Mouse (Mus musculus) erythroblast, adult 5-6 weeks (primary cell): ENCODE data around the gene Wdr46. TPM values are rescaled to one million over a fixed set of nuclear protein-coding genes. Genes with fewer than 3 reads are reported as not detected.
"Not testable (repeated sequence)": the region's sequence is repeated elsewhere in the genome, so short reads cannot be mapped to it uniquely, and the experiment has no call there.

Source experiments
- ATAC-seq: replicated peaks from 2 replicates; pipeline ENCODE4 v1.8.0; 2016; ENCODE audit warnings: moderate number of reproducible peaks, mild to moderate bottlenecking, moderate TSS enrichment, inconsistent platforms; ENCODE audit not compliant: poor library complexity, low FRiP score, severe bottlenecking
- total RNA-seq, 2 experiments: library from RNA; stranded (forward) in 1 of 2; stranded (reverse) in 1 of 2; fragments of 150-400 nt in 1 of 2; fragments of 200-764, 138-1000 nt in 1 of 2; gene quantifications; 2 replicates each; pipeline versions ENCODE4 v1.2.3 to v1.2.4; 2015 to 2017; ENCODE audit warnings: low replicate concordance in 2 of 2

Gene Wdr46
- total RNA-seq (2015; ENCODE audit: low replicate concordance) (4.0 and 15.9 TPM in 2 replicates), total RNA-seq (2017; ENCODE audit: low replicate concordance) (7.5 and 8.5 TPM in 2 replicates)

- ATAC-seq: peak; percentile 95
Observed at GRCm38 (mm10) chr17:33940206-33940805, at the start of gene Wdr46, which contains the start of gene Pfdn6. TSS of gene Wdr46 (plus strand) at chr17:33940660. TSS of gene Pfdn6 (minus strand) at chr17:33940343.

GRCm38 (mm10) chr17:33891357-33891756 lies 49.1 kb upstream of the Wdr46 start:
- ATAC-seq: no peak

GRCm38 (mm10) chr17:33891892-33892291 lies 48.6 kb upstream of the Wdr46 start:
- ATAC-seq: not testable (repeated sequence)

DNA sequence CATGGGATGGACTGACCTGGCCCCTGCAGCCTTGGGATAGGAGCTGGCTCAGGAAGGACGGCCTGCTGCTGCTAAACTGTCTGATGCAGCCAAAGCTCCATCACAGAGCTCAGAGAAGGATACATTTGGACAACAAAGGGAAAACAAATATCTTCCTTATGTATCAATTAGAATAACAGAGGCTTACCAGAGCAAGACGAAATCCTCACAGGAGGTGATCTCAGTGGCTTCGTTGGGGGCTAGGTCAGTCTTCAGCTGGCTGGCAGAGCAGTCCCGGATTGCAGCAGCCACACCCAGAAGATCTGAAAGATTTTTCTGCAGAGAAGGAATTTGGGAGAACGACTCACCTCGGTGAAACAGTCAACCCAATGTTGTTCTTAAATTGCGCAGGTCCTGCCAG lies 48.0 kb upstream of the Wdr46 start:
- no peak for ATAC-seq

GRCm38 (mm10) chr17:33893011-33893410 lies 47.4 kb upstream of the Wdr46 start:
- ATAC-seq: not testable (repeated sequence)

GRCm38 (mm10) chr17:33897114-33897794 lies 43.2 kb upstream of the Wdr46 start:
- 0 out of 2 replicates have a peak, but pooled peaks have one; percentile 45 for ATAC-seq

GRCm38 (mm10) chr17:33898193-33898592 lies 42.3 kb upstream of the Wdr46 start:
- not testable (repeated sequence) for ATAC-seq

GRCm38 (mm10) chr17:33899642-33900041 lies 40.8 kb upstream of the Wdr46 start:
- ATAC-seq: peak; percentile 91

DNA sequence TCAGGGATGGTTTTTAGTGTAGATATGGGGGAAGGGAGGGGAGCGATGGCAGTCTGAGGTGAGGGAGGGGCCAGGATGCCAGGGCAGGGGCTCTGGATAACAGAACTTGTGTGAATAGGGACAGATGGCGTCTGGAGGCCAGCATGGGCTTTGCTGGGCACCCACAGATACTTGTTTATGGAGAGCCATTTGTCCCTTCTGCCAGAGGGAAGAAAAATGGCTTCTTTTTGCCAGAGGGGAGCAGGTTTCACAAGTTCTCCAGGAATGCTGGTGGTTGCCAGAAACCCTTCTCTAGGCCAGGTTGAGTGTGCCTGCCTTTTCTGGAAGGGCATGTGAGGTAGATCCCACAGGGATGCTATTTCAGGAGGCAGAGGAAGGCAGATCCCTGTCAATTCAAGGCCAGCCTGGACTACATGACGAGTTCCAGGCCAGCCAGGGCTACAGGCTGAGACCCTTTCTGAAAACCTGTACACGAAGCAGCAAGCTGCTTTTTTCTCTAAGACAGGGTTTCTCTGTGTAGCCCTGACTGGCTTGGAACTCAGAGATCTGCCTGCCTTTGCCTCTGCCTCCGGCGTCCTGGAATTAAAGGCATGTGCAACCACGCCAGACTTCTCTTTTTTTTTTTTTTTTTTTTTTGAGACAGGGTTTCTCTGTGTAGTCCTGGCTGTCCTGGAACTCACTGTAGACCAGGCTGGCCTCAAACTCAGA lies 40.0 kb upstream of the Wdr46 start:
- no peak; the same call in 1 of the 2 replicates for ATAC-seq

DNA sequence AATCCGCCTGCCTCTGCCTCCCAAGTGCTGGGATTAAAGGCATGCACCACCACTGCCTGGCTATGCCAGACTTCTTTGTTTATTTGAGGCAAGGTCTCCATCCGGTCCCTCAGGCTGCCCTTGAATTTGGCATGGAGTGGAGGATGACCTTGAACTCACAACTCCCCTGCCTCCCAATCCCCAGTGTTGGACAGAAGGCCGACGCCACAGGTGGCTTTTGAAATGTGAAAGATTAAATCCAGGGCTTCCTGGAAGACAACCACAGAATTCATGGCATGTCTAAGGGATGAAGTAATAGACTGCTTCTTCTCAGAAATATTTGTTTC lies 39.5 kb upstream of the Wdr46 start:
- no peak for ATAC-seq

GRCm38 (mm10) chr17:33901653-33902052 lies 38.8 kb upstream of the Wdr46 start:
- ATAC-seq: no peak

- ATAC-seq: no peak
Observed at GRCm38 (mm10) chr17:33902079-33902478, 38.4 kb upstream of the Wdr46 start.

GRCm38 (mm10) chr17:33902491-33902890 lies 38.0 kb upstream of the Wdr46 start:
- no peak for ATAC-seq

DNA sequence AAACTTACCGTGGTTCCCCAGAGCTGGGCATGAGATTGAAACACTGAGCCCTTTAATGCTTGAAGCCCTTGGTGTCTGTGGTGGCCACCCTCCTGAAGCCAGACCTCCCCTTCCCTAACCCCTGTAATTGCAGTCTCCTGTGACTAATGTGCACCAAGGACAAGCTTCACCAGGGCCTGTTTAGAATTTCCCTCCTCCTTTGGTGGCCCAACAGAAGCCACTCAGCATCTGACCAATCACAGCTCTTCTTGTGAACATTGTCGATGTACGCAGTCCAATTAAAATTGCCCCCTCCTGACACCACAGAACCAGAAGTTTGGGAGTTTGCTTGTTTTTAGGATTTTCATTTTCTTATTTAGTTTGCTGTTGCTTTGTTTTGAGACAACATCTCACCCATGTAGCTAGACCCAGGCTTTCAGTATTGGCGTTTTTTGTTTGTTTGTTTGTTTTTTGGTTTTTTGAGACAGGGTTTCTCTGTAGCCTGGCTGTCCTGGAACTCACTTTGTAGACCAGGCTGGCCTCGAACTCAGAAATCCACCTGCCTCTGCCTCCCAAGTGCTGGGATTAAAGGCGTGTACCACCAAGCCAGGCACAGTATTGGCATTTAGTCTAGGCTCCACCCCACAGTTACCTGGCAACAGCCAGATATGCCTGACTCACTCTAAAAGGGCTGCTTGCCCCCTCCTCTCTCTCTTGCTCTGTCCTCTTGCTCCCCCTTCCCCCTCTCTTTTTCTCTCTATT lies 36.4 kb upstream of the Wdr46 start:
- ATAC-seq: not testable (repeated sequence)

GRCm38 (mm10) chr17:33904835-33905234 lies 35.6 kb upstream of the Wdr46 start, which contains the start of gene Platr17:
TSS of gene Platr17 (plus strand) at chr17:33905135.
- ATAC-seq: not testable (repeated sequence)

DNA sequence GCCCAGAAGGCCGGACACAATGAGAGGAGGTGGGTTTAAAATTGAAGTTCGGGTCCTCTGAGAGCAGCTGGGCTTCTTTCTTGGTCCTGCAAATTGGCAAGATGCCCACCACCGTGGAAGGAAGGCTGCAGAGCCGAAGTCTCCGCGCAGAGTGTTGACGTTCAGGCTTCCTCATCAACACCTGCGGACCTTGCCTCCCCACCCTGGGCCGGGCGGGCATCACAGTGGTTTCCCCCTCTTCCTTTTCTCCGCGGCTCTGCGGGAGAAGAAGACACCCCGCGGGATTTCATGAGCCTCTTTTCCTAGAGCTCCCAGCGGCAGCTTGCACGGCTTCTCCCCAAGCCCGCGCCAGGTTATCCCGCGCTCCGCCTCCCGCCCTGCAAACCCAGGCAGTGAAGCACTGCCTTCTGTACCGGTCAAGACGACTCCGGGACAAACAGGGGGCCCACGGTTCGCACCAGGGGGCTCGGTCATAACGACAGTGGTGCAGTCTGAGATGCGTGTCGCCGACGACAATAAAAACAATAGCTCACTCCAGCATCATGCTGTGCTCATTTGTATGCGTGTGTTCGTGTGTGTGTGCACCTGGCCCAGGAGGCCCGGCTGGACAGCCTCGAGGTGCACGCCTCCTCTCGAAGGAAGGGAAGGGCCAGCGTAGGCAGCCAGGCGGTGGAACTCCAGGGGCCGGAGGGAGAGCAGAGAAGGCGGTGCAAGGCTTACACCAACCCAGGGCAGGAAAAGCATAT lies 32.0 kb upstream of the Wdr46 start:
- peak; percentile 60 for ATAC-seq

- peak; percentile 91 for ATAC-seq
Observed at GRCm38 (mm10) chr17:33909077-33909868, 31.2 kb upstream of the Wdr46 start, which contains the start of gene Daxx. TSS of gene Daxx (plus strand) at chr17:33909414.

GRCm38 (mm10) chr17:33909869-33910250 lies 30.6 kb upstream of the Wdr46 start:
- ATAC-seq: peak; percentile 20
